ENCODE assay signal across 29 mouse cellular contexts in the genomic region with DNA sequence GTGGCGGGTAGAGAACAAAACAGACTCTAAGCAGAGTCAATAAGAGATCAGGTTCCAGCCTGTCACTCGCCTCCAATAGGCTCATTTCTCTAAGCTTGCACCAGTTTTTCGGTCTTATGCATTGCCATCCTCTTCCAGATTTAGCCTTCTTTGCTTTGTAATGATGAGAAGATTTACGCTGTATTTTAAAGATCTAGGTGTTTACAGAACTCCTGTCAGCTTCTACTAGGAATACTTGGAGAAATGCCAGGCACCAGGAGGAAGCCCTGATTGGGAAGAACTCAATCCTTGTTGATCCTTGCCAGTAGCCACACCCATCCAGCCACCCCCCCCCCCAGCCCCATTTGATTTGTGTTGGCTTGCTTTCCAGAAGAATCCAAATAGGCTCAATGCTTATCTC. TPM values are rescaled to one million over a fixed set of nuclear protein-coding genes. Genes with fewer than 3 reads are reported as not detected.
DNase-seq lines count a peak whose midpoint lies in the region; ATAC-seq and TF ChIP-seq lines count a peak whose summit lies in the region.
"Had no signal": no experiment of that assay in that cellular context is flagged by ENCODE, and none has a peak within 500 bp of the region (broad histone marks: within the 10 kb centered on the region; RNA-seq: fewer than 3 reads in every experiment).

No protein-coding gene starts in this region.

- no peaks in the 10 kb centered on the region; the same call in 1 of the 2 replicates for H3K4me1 ChIP-seq in heart, embryonic 16.5 days (ENCODE audit: control insufficient read depth, insufficient read depth, low read length)
- H3K4me1 ChIP-seq: embryonic facial prominence, embryonic 15.5 days had no signal

- 72% methylated on average over 4 of the region's 4 CpGs for WGBS in heart, embryonic 16.5 days

- no peak overlapping the region for H3K4me3 ChIP-seq in gastrocnemius, adult 2 months
- no peak overlapping the region for H3K4me3 ChIP-seq in heart, embryonic 16.5 days (ENCODE audit: low read length)
- H3K4me3 ChIP-seq: embryonic facial prominence, embryonic 15.5 days had no signal

- H3K36me3 ChIP-seq in heart, embryonic 16.5 days (ENCODE audit: control insufficient read depth, insufficient read depth), result no peaks in the 10 kb centered on the region
- H3K36me3 ChIP-seq: embryonic facial prominence, embryonic 15.5 days; G1E had no signal

- DNase-seq in gastrocnemius, adult 2 months, result no peak
- no peak for DNase-seq in gastrocnemius, postnatal 14 days
- DNase-seq in heart, postnatal 36 days, result no peak
- DNase-seq in lung, postnatal 36 days, result peak; percentile 23
- DNase-seq in lung, postnatal 4 days, result no peak
- peak; percentile 66 for DNase-seq in yolk sac, embryonic 10.5 days (ENCODE audit: low spot score)
- no peak for DNase-seq in left cerebral cortex, postnatal 36 days (ENCODE audit: low spot score in 2 of 2)
- DNase-seq: adrenal gland, adult 8-10 months; adrenal gland, postnatal 25 days; B cell, adult 2 months; cerebellum, adult 11 months; cerebellum, adult 2 months; cerebellum, postnatal 10 days; cerebellum, postnatal 36 days; embryo, embryonic 11 days; forebrain, postnatal 0 days; gastrocnemius, postnatal 36 days; heart, postnatal 10 days; heart, postnatal 4 days; kidney, adult 18-20 months had no signal

- no peak overlapping the region for H3K9ac ChIP-seq in heart, embryonic 16.5 days (ENCODE audit: low read length)
- H3K9ac ChIP-seq: embryonic facial prominence, embryonic 15.5 days; forebrain, postnatal 0 days; hindbrain, embryonic 14.5 days had no signal

- H3K4me2 ChIP-seq in heart, embryonic 16.5 days (ENCODE audit: low read depth, low read length), result no peak overlapping the region
- H3K4me2 ChIP-seq: embryonic facial prominence, embryonic 15.5 days; hindbrain, embryonic 14.5 days had no signal

- intact Hi-C loops in gastrocnemius, adult 2 months (cut with DNase I), result no loop called here
- intact Hi-C loops in gastrocnemius, postnatal 14 days (cut with DNase I; ENCODE audit: low total_unique reads), result no loop called here
- intact Hi-C loops in heart, postnatal 36 days (cut with DNase I), result no loop called here
- intact Hi-C loops in left cerebral cortex, postnatal 36 days (cut with DNase I), result no loop called here

- peak overlapping the region; percentile 72; the same call in 1 of the 2 replicates for H3K27ac ChIP-seq in gastrocnemius, adult 2 months
- peak overlapping the region; percentile 14; the same call in 1 of the 2 replicates for H3K27ac ChIP-seq in heart, embryonic 16.5 days (ENCODE audit: low read length)
- H3K27ac ChIP-seq: embryonic facial prominence, embryonic 15.5 days; hindbrain, embryonic 14.5 days; hindbrain, postnatal 0 days had no signal

- H3K9me3 ChIP-seq in heart, embryonic 16.5 days (replicated peaks; ENCODE audit: control insufficient read depth, low read length), result no peaks in the 10 kb centered on the region
- H3K9me3 ChIP-seq: embryonic facial prominence, embryonic 15.5 days; G1E had no signal

- H3K27me3 ChIP-seq in heart, embryonic 16.5 days (ENCODE audit: control insufficient read depth, insufficient read depth, low read length), result no peaks in the 10 kb centered on the region
- H3K27me3 ChIP-seq: CH12.LX; embryonic facial prominence, embryonic 15.5 days had no signal

- TF ChIP-seq CTCF in gastrocnemius, adult 2 months (IDR thresholded peaks at IDR 0.05), result no peak

- no peak for ATAC-seq in heart, embryonic 16.5 days (replicated peaks; ENCODE audit: extremely low read depth, insufficient read depth, low FRiP score)
- ATAC-seq: activated CD4-positive, CD25-positive, alpha-beta regulatory T cell, adult 4 months; forebrain, embryonic 14.5 days; forebrain, postnatal 0 days; hindbrain, postnatal 0 days; inflammation-experienced regulatory T-cells, adult 6 months had no signal

RNA-seq across cellular contexts. Expression of a gene that starts 14.4 kb away (rescaled TPM):
- 1 to 10 TPM; 4.6 to 5.2 TPM for total RNA-seq in gastrocnemius, adult 2 months (2021)
- total RNA-seq in gastrocnemius, postnatal 14 days (2021), result 1 to 10 TPM; 3.7 to 7.3 TPM
- polyA plus RNA-seq in heart, embryonic 16.5 days (2015; fragmentation: Nextera tagmentation; extraction: Ambion mirVana), result 21.2 and 24.4 TPM in 2 replicates
- 1 to 10 TPM; 5.2 to 5.9 TPM for total RNA-seq in heart, postnatal 36 days (2021)
- 1 to 10 TPM; 1.7 to 2.5 TPM for total RNA-seq in left cerebral cortex, postnatal 36 days (2021)

Comparison
In these comparisons a context has a peak if more than half of its experiments do, and no peak if none do; other contexts are left out.
1. DNase-seq: peak in lung, postnatal 36 days (single experiment) and yolk sac, embryonic 10.5 days (single experiment); none in gastrocnemius, adult 2 months (single experiment), gastrocnemius, postnatal 14 days (single experiment), heart, postnatal 36 days (0 of 2), lung, postnatal 4 days (0 of 2) and left cerebral cortex, postnatal 36 days (0 of 2).